Mouse (Mus musculus) midbrain, embryonic 14.5 days (tissue): ENCODE measurements around the gene Fancg. TPM values are rescaled to one million over a fixed set of nuclear protein-coding genes. Genes with fewer than 3 reads are reported as not detected.

ENCODE experiments used
- ATAC-seq: fragments of 200-750 bp; cut with Nextera tagmentation; 2 replicates; pipeline ENCODE4 v1.8.0; 2017; ENCODE audit warnings: moderate number of reproducible peaks, moderate library complexity; ENCODE audit not compliant: low FRiP score, low TSS enrichment
- DNase-seq: peaks from one replicate; pipeline ENCODE4 v3.0.0-alpha.2; 2015
- H3K27ac ChIP-seq: fragments of 300-500 bp; sonication (generic); replicated peaks from 2 replicates; pipeline ENCODE4 v1.5.1; 2014; ENCODE audit warnings: mild to moderate bottlenecking, low read depth, low read length, moderate library complexity
- H3K27me3 ChIP-seq: fragments of 300-500 bp; sonication (generic); 2 replicates; pipeline ENCODE4 v1.6.1; 2014; ENCODE audit warnings: low read length, control low read depth, mixed read lengths; ENCODE audit not compliant: control insufficient read depth, insufficient read depth
- H3K36me3 ChIP-seq: fragments of 300-500 bp; sonication (generic); 2 replicates; pipeline ENCODE4 v1.6.1; 2014; ENCODE audit warnings: low read length, control low read depth; ENCODE audit not compliant: control insufficient read depth, insufficient read depth
- H3K4me1 ChIP-seq: fragments of 300-500 bp; sonication (generic); 2 replicates; pipeline ENCODE4 v1.6.1; 2014; ENCODE audit warnings: mild to moderate bottlenecking, antibody characterized with exemption, low read length, control low read depth; ENCODE audit not compliant: control insufficient read depth, insufficient read depth
- H3K4me2 ChIP-seq: fragments of 300-500 bp; sonication (generic); 2 replicates; pipeline ENCODE4 v1.6.1; 2014; ENCODE audit warnings: mild to moderate bottlenecking, low read length, moderate library complexity
- H3K4me3 ChIP-seq: fragments of 300-500 bp; sonication (generic); replicated peaks from 2 replicates; pipeline ENCODE4 v1.5.1; 2014; ENCODE audit warnings: low read depth, low read length
- H3K9ac ChIP-seq: fragments of 300-500 bp; sonication (generic); replicated peaks from 2 replicates; pipeline ENCODE4 v1.6.1; 2014; ENCODE audit warnings: mild to moderate bottlenecking, low read length, moderate library complexity
- H3K9me3 ChIP-seq: fragments of 300-500 bp; sonication (generic); 2 replicates; pipeline ENCODE4 v1.6.1; 2016; ENCODE audit warnings: low read length, control low read depth, mixed read lengths; ENCODE audit not compliant: control insufficient read depth
- WGBS: fragments of 180-500 bp; shearing (Covaris S2); extraction: QIAGEN DNeasy Blood & Tissue Kit; methylation state at CpG from one replicate; pipeline ENCODE4 v1.1.7; 2014; 5-methylcytosine and 5-hydroxymethylcytosine counted together
- polyA plus RNA-seq: library from polyadenylated mRNA; unstranded; fragments of >200 nt; fragmentation: Nextera tagmentation; extraction: Ambion mirVana; gene quantifications from 2 replicates; pipeline ENCODE4 v1.2.1, GENCODE M21; 2014

The Fancg gene
- polyA plus RNA-seq, 1 experiment from 2014 or later: 20.4 TPM

GRCm38 (mm10) chr4:43045659-43046302 lies 35.5 kb upstream of the Fancg start, which contains the start of gene Fam214b:
TSS of gene Fam214b (minus strand) at chr4:43046220.
- Histone ChIP-seq H3K36me3 (no peaks in the 10 kb centered on the region), H3K4me2 (peak within 1 kb of the TSS; percentile 71), H3K9me3 (no peaks in the 10 kb centered on the region), H3K4me1 (peaks cover 27% of the 10 kb centered on the region), H3K27me3 (no peaks in the 10 kb centered on the region), H3K9ac (peak within 1 kb of the TSS; percentile 65), H3K27ac (peak within 1 kb of the TSS; percentile 92), H3K4me3 (peak within 1 kb of the TSS; percentile 52)
- DNase-seq (peak; percentile 98), ATAC-seq (peak; percentile 83)
- under 1% methylated on average over 33 of the region's 33 CpGs for WGBS

GRCm38 (mm10) chr4:43045285-43045658 lies 35.0 kb upstream of the Fancg start:
- Histone ChIP-seq H3K27me3 (no peaks in the 10 kb centered on the region), H3K9ac (peak overlapping the region; percentile 65), H3K4me3 (peak overlapping the region; percentile 52), H3K9me3 (no peaks in the 10 kb centered on the region), H3K4me1 (peaks cover 31% of the 10 kb centered on the region), H3K36me3 (no peaks in the 10 kb centered on the region), H3K4me2 (peak overlapping the region; percentile 71), H3K27ac (peak overlapping the region; percentile 92)
- DNase-seq (peak; percentile 57), ATAC-seq (peak; percentile 1; the same call in 1 of the 2 replicates)
- WGBS: 1% methylated on average over 13 of the region's 13 CpGs

- H3K27ac ChIP-seq: peak overlapping the region; percentile 92
- no peaks in the 10 kb centered on the region for H3K36me3 ChIP-seq
- no peaks in the 10 kb centered on the region for H3K9me3 ChIP-seq
- ATAC-seq: no peak
- DNase-seq: peak; percentile 38
- H3K4me3 ChIP-seq: peak overlapping the region; percentile 52
- no peaks in the 10 kb centered on the region for H3K27me3 ChIP-seq
- WGBS: 3% methylated on average over 4 of the region's 4 CpGs
- H3K4me1 ChIP-seq: peaks cover 31% of the 10 kb centered on the region
- peak overlapping the region; percentile 71 for H3K4me2 ChIP-seq
- H3K9ac ChIP-seq: peak overlapping the region; percentile 65
These were observed 34.4 kb upstream of the Fancg start for GRCm38 (mm10) chr4:43044673-43045072.

GRCm38 (mm10) chr4:43043644-43044357 lies 33.5 kb upstream of the Fancg start:
- 1% methylated on average over 7 of the region's 7 CpGs for WGBS
- H3K27me3 ChIP-seq: no peaks in the 10 kb centered on the region
- no peaks in the 10 kb centered on the region for H3K36me3 ChIP-seq
- H3K4me2 ChIP-seq: peak overlapping the region; percentile 71
- H3K9me3 ChIP-seq: no peaks in the 10 kb centered on the region
- DNase-seq (peak; percentile 90), ATAC-seq (peak; percentile 70)
- H3K27ac ChIP-seq: peak overlapping the region; percentile 92
- H3K4me1 ChIP-seq: peaks cover 40% of the 10 kb centered on the region
- H3K9ac ChIP-seq: peak overlapping the region; percentile 65
- H3K4me3 ChIP-seq: peak overlapping the region; percentile 52

GRCm38 (mm10) chr4:43040881-43041547 lies 30.7 kb upstream of the Fancg start:
- H3K36me3 ChIP-seq: peaks cover 11% of the 10 kb centered on the region
- no peak for DNase-seq
- peak overlapping the region; percentile 18; the same call in 1 of the 2 replicates for H3K9ac ChIP-seq
- peak overlapping the region; percentile 85 for H3K4me2 ChIP-seq
- peaks cover 53% of the 10 kb centered on the region for H3K4me1 ChIP-seq
- no peak for ATAC-seq
- H3K27ac ChIP-seq: peak overlapping the region; percentile 78
- no peaks in the 10 kb centered on the region for H3K27me3 ChIP-seq
- no peak overlapping the region for H3K4me3 ChIP-seq
- no peaks in the 10 kb centered on the region for H3K9me3 ChIP-seq
- WGBS: 51% methylated on average over 9 of the region's 9 CpGs

GRCm38 (mm10) chr4:43040114-43040572 lies 29.8 kb upstream of the Fancg start:
- peak overlapping the region; percentile 77 for H3K9ac ChIP-seq
- peak overlapping the region; percentile 85 for H3K4me2 ChIP-seq
- peak; percentile 95 for ATAC-seq
- peak overlapping the region; percentile 61 for H3K4me3 ChIP-seq
- H3K27me3 ChIP-seq: no peaks in the 10 kb centered on the region
- H3K4me1 ChIP-seq: peaks cover 53% of the 10 kb centered on the region
- peaks cover 20% of the 10 kb centered on the region for H3K36me3 ChIP-seq
- WGBS: 0% methylated on average over 25 of the region's 25 CpGs
- no peaks in the 10 kb centered on the region for H3K9me3 ChIP-seq
- H3K27ac ChIP-seq: peak overlapping the region; percentile 78
- DNase-seq: peak; percentile 97

- Histone ChIP-seq H3K4me1 (peaks cover 49% of the 10 kb centered on the region), H3K9ac (peak overlapping the region; percentile 77), H3K4me2 (peak overlapping the region; percentile 85), H3K9me3 (no peaks in the 10 kb centered on the region), H3K27ac (peak overlapping the region; percentile 78), H3K27me3 (no peaks in the 10 kb centered on the region), H3K36me3 (peaks cover 25% of the 10 kb centered on the region), H3K4me3 (peak overlapping the region; percentile 61)
- DNase-seq: peak; percentile 8
- under 1% methylated on average over 11 of the region's 11 CpGs for WGBS
- ATAC-seq: no peak; the same call in 1 of the 2 replicates
These were observed 29.3 kb upstream of the Fancg start for GRCm38 (mm10) chr4:43039609-43040008.

- ATAC-seq: no peak
- H3K9ac ChIP-seq: peak overlapping the region; percentile 77
- WGBS: 60% methylated on average over 15 of the region's 15 CpGs
- DNase-seq: peak; percentile 45
- peak overlapping the region; percentile 61 for H3K4me3 ChIP-seq
- no peaks in the 10 kb centered on the region for H3K27me3 ChIP-seq
- H3K36me3 ChIP-seq: peaks cover 33% of the 10 kb centered on the region
- H3K27ac ChIP-seq: peak overlapping the region; percentile 78; the same call in 1 of the 2 replicates
- no peaks in the 10 kb centered on the region for H3K9me3 ChIP-seq
- H3K4me2 ChIP-seq: peak overlapping the region; percentile 85
- H3K4me1 ChIP-seq: peaks cover 41% of the 10 kb centered on the region
These were observed 28.5 kb upstream of the Fancg start for GRCm38 (mm10) chr4:43038567-43039495.
